Comparison of ENCODE assay signal across 8 mouse cellular contexts in the genomic region with DNA sequence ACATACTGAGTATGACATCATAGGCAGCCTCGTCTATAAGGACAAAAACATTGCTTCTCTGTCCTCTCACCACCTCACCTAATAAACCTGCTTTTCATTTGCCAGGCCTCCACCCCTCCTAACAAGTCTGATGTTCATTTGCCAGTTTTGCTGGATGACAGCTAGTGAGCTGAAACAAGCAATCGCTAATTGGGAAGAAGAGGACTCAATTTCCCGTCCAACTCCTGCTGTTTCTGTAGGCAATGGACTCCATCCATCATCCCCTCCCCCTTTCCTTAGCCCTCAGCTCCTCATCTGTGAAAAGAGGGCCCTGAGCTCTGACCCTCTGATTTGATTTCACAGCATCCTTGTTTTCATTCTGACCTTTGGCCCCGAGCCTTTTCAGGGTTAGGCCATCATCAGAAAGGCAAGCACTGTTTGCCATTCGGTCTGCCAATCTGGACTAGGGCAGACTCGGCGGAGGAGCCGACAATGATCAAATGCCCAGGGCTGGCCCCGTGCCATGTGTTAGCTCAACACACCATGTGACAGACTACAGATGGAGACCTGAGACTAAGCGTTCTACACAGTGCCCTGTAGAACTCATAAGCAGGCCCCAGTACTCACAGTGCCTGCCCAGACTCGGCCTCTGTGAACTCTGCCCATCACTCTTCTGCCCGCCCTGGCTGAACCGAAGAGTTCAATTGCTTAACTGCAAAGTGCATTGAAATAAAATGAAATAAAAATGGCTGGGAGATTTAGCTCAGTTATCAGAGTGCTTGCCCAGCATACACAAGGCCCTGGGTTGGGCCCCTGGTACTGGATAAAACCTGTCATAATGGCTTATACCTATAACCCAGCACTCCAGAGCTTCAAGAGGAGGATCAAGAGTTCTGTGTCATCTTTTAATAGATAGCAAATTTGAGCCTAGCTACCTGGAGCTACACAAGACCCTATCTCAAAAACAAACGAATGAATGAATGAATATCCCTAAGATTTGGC.
A peak's percentile ranks its signal among the peaks of the same experiment; 100 is the strongest.
DNase-seq lines count a peak whose midpoint lies in the region; TF ChIP-seq lines count a peak whose summit lies in the region.

No protein-coding gene starts in this region.

- intact Hi-C loops in heart, postnatal 14 days (cut with DNase I): no loop called here
- intact Hi-C loops in gastrocnemius, adult 2 months (cut with DNase I): no loop called here

- H3K27ac ChIP-seq in gastrocnemius, adult 2 months: no peak overlapping the region

- no peak for TF ChIP-seq CTCF in gastrocnemius, adult 2 months (IDR thresholded peaks at IDR 0.05)

- 56% methylated on average over 14 of the region's 14 CpGs for WGBS in large intestine, adult 2 months

- peak; percentile 1 to 2 for DNase-seq in heart, postnatal 14 days
- DNase-seq in heart, adult 9 months (ENCODE audit: low spot score in 2 of 2): no peak
- DNase-seq in cerebellum, postnatal 25 days: peak; percentile 94 to 97
- DNase-seq in gastrocnemius, adult 2 months: peak; percentile 31
- peak; percentile 22 for DNase-seq in large intestine, adult 2 months (ENCODE audit: low read depth, low spot score)
- peak; percentile 6 for DNase-seq in lung, postnatal 10 days
- DNase-seq in right cerebral cortex, adult 2 months (ENCODE audit: low spot score in 2 of 2): peak; percentile 22 to 54
- DNase-seq in B cell, adult 2 months: no peak

- no peak overlapping the region for H3K4me3 ChIP-seq in gastrocnemius, adult 2 months

Comparison
In these comparisons a context has a peak if more than half of its experiments do, and no peak if none do; other contexts are left out.
1. DNase-seq: peak in heart, postnatal 14 days (2 of 2), cerebellum, postnatal 25 days (2 of 2), gastrocnemius, adult 2 months (single experiment), large intestine, adult 2 months (single experiment), lung, postnatal 10 days (single experiment) and right cerebral cortex, adult 2 months (2 of 2); none in heart, adult 9 months (0 of 2) and B cell, adult 2 months (0 of 2).